Mouse (Mus musculus): ENCODE measurements around the gene 4933405L10Rik.
A peak's percentile ranks its signal among the peaks of the same experiment; 100 is the strongest.

The 4933405L10Rik gene

DNA sequence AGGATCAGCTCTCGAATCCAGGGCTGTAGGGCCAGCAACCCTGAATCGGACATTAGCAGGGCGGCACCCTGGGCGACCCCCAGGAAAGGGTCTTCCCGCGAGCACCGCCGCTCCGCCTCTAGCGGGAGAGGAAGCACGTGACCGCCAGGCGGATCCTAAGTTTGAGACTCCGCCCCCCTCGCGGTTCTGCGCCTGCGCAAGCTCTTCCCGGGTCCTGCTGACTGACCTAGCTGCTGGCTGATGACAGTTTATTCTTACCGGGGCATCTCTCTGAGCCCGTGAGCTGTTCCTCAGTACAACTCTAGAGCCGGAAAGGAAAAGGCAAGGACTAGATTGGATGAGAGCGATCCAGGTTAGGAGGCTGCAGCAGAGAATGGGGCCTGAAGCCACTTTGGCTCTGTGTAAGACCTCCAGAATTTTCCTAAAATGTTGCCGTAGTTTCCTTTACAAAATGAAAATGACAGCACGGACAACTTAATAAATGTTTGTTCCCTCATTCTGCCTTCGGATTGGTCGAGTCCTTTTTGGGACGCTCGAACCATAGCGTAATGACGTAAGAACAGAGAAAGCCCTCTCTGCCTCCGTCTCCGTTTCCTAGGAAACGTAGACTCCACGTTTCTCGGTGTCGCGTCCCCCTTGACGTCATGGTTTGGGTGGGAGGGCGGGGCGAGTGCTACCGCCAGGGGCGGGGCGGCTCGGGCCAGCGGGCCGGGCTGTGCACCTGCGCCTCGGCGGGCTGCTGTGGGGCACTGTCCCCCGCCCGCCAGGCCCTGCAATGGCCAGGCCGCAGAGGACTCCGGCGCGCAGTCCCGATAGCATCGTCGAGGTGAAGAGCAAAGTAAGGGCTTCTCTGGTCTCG, 6.3 kb upstream of the 4933405L10Rik start, which contains the start of the genes Acd and Pard6a:
Gene Acd, minus strand, starts transcription at position 137 of the 859 bp plus-strand sequence.
Gene Pard6a, plus strand, starts transcription at position 183 of the 859 bp plus-strand sequence.
- DNase-seq: peak; percentile 98

DNA sequence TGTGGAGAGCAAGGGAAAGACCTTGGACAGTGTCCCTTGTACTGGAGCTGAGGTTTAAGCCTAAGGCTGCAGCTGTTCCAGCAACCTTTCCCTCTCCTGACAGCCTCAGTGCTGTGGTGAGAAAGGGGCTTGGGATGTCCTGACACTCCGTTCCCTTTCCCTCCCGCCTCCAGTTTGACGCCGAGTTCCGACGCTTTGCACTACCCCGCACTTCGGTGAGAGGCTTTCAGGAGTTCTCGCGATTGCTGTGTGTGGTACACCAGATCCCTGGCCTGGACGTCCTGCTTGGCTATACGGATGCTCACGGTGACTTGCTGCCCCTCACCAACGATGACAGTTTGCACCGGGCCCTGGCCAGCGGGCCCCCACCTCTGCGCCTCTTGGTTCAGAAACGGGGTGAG, 5.5 kb upstream of the 4933405L10Rik start:
- no peak for DNase-seq

DNA sequence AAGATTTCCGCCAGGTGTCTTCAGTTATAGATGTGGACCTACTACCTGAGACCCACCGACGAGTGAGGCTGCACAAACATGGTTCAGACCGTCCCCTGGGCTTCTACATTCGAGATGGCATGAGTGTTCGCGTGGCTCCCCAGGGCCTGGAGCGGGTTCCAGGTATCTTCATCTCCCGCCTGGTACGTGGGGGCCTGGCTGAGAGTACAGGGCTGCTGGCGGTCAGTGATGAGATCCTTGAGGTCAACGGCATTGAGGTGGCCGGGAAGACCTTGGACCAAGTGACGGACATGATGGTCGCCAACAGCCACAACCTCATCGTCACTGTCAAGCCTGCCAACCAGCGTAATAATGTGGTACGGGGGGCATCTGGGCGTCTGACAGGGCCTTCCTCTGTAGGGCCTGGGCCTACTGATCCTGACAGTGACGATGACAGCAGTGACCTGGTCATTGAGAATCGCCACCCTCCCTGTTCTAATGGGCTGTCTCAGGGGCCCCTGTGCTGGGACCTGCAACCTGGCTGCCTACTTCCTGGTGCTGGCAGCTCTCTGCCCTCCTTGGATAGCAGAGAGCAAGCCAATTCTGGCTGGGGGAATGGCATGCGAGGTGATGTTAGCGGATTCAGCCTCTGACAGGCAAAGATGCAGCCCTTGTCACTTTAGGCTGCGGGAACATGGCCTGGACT, 4.6 kb upstream of the 4933405L10Rik start:
- DNase-seq: peak; percentile 11

DNA sequence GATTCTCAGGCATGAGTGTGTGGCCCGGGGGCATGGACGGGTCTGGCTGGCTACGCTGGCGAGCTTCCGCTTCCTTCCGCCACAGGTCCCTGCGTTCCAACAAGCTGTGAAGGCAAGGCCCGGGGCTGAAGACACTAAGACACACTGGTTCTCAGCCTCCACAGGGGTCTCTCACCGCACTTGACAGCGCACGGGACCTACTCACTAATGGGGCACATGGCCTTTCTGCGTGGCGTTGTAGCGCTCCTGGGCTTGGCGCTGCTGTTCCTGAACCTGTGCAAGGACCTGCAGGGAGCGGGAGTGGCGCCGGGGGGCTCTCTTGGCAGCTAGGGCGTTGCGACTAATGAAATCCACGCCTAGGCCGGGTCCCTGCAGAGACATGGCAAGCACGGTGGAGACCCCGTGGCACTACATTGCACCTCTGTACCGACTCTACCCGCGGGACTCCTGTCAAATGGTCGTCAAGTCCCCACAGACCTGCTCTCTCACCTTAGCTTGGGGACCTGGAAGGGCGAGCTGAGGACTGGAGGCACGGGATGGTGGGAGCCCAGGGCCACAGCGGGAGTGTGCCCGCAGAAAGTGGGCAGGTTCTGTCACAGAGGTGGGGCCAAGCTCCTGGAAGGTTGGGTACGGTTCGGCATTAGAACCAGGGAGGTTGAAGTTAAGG, 3.2 kb upstream of the 4933405L10Rik start:
- peak; percentile 6 for DNase-seq

DNA sequence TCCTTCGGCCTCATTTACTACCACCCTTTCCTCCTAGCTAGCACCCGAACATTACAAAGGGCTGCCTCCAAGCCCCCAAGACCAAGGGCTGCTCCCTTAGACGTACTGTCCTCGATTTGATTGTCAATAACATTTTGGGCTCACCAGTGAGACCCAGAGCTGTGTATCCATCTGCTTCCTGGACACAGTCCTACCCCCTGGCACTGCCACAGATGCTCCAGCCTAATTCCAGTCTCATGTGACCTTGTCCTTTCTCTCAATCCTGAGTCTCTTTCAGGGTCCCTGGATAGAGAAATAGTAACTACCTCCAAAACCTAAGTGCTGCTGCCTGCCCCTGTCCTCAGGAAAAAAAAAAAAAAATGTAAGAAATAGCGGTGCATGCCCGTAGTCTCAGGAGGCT, 2.5 kb upstream of the 4933405L10Rik start:
- no peak for DNase-seq

DNA sequence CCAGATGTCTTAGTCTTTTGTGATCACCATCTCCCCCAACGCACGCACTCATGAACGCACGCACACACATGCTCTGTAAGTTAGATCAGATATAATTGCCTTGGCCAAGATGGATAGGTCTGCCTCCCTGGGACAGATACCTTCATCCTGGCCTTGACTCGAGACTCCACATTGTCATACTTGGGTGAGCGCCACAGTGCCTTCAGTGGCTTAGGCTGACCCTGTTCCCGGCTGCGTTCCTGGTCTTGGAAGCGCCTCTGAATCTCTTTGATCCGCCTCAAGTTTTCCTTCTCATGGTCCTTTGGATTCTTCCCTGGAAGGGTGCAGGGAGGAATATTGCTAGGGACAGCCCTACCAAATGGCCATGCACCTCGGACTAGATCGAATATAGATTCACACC, 1.0 kb upstream of the 4933405L10Rik start:
- DNase-seq: no peak

DNA sequence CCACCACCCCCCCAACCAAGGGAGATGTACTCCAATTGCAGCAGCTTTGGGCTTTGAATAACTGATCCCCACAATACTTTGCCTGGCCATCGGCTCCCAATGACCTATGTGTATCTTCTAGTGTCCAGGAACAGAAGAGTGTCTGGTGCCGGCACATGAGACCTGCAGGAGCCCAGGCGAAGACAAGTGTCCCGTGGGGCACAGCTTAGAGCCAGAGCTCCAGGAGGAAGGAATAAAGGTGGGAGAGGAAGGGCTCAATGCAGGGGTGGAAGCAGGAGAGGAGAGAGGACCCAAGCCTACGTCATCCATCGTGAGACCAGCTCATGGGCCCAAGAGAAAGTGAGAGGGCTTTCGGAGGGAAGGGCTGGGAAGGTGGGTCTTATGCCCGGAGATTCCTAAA, 1.2 kb downstream of the 4933405L10Rik start:
- peak; percentile 13 for DNase-seq

DNA sequence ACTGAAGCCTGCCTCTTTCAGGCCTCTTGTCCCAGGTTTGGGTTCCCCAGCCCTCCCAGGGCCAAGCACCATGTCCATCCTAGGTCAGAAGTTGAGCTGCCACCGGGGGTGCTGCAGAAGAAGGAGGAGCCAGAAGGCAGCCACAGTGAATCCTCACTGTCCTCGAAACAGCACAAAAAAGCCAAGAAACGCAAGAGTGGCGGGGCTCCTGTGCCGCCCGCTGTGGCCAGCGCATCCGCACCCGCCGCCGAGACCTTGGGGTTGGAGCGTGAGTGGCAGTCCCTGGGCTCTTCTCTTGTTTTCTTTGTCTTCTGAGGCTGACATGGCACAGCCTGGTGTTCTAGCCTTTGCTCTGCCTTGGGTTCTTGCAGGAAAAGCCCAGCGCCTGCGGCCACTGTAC, 1.9 kb downstream of the 4933405L10Rik start:
- peak; percentile 14 for DNase-seq

DNA sequence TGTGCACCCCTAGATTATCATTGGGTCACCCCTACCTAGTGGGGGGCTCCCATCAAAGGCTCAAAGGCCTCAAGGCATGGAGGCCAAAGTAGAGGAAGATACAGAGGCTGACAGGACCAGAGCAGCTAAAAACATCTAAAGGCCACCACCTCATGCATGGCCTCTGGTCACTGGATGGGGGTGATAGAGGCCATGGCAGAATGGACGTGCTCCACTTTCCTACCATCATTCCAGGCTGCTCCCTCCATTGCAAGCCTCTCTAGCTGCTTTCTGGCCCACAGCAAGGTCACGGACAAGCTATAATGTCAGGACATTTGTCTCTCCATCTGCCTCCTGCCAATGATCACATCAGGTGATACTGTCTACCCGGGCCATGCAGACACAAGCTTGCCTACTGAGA, 4.8 kb downstream of the 4933405L10Rik start:
- DNase-seq: no peak

DNA sequence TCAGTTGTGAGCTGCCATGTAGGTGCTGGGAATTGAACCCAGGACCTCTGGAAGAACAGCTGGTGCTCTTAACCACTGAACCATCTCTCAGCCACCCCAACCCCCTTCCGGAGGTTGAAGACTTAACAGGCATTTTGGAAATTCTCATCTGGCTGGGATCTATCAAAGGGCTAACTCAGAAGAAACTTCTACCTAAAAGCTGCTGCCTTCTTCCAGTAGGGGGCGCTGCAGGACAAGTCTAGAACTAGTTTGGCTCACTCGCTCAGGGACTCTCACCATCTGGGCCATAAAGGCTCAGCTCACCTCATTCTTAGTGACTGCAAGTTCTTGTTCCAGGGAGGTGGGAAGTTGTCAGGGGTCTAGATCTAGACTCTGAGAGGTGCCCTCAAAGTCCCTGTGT, 6.7 kb downstream of the 4933405L10Rik start:
- DNase-seq: peak; percentile 92

DNA sequence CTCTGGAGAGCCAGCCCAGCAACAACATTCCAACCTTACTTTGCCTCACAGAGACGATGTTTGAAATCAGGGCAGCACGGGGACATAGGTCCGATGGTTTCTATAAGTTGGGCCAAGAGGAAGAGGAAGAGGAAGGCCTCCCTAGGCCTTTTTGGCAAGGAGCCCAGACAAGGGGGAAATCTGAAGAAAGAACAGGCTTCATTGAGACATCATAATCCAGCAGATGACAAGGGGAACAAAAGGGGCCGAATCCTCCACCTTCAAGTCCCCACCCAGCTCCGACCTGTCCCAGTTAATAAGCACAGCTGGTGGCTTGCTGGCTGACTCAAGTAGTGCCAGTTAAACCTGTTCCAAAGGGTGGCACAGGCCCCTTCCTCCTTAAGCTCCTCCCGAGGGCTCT, 7.6 kb downstream of the 4933405L10Rik start:
- no peak for DNase-seq

DNA sequence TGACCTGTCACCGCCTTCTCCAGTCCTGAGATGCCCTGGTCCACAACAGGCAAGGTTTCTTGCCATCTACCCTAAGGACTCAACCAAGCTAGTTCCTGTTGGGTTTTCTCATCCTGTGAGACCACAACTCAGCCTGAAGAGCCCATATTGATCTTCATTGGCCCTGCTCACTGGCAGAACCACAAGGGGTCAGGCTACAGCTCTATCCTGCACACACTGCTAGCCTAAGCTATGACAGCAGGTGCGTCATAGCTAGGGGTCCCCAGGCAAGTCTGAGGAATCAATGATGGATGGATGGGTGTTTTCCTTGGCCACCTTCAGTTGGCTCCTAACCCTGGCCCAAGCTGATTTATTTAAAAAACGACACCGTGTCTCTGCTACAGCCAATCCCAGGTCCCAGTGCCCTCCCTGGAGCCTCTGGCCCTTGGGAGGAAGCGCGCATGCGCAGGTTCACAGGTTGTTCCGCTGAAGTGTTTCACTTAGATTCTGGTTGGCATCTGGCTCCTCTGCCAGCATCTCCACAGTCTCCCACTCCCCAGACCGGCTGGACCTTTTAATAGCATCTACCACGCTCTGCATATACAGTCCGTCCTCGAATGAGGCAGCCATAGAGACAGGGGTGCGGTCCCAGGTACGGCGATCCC, 9.0 kb downstream of the 4933405L10Rik start:
- no peak for DNase-seq

DNA sequence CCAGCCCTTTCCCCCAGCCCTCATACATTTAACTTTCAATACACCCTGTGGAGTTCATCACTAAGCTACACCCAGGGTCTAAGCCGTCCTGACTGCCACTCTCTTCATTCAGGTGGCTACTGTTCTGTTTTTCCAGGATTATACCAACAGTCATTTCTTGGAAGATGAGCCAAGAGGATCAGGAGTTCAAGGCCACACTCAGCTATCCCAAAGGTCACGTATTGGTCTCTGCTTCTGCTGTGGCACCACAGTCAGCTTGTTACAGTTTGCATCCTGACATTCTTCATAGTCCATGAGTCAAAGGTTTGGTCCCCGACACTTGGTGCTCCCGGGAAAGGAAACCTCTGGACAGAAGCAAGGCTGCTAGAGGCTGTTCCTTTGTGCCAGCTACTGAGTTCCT, 12.2 kb downstream of the 4933405L10Rik start:
- DNase-seq: no peak

DNA sequence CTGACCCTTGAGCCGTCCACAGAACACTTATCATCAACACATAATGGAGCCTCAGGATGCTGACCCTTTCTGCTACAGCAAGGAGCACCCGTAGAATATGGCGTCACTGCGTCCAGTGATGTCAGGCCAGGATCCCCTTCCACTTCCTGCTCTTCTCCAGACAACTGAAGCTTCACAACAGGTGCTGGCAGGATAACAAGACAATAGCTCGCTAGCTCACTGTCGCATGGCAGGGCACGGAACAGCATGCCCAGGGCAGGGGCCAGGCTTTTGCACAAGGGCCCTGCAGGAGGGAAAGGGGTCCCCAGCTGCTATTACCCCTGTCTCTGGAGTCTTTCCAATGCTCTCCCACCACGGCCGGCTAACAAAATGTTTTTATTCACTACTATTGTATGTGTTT, 15.4 kb downstream of the 4933405L10Rik start:
- no peak for DNase-seq

DNA sequence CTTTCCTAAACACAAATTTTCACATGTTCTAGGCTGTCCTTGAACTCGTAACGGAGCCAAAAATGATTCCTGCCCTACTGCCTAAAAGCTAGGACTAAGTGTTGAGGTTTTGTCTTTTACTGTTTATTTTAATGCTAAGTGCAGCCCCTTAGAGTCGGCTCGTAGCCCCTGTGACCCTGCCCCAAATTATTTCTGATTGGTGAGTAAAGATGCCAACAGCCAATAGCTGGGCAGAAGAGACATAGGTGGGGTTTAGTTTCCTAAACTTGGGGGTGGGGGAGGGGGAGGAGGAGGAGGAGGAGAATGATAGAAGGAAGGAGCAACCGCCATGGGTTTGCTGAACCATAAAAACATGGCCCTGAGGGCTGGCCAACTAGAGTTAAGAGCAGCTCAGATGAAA, 18.3 kb downstream of the 4933405L10Rik start:
- DNase-seq: no peak

DNA sequence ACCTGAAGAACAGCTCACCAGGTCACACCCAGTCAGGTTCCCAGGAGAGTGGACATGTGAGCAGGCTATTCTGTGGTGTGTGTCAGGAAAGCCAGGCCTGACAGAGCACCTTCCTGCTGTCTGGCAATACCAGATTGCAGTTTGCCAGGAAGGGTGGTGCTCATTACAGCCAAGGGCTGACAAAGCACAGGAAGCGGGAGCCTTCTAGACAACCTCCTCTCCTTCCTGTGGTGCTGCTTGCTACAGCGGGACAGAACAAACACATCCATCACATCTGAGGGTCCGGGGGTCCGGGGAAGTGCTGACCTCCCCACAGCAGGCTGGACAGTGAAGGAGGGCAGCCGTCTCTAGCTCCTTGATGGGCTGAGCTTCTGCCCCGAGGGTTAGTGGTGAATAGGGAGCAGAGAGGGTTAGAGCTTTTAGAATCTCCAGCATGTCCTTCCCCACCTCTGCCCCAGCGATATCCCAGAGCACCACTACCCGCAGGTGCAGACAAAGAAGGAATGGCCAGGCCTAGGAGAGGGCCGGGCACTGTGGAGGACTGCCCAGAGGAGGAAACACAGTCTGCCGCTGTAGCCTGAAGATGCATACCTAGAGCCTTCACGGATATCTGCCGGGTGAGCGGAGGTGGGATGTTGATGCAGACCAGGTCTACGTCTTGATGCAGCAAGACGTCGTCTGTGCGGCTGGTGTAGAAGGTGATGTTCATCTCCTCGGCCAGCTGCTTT, 20.1 kb downstream of the 4933405L10Rik start:
- DNase-seq: peak; percentile 41

DNA sequence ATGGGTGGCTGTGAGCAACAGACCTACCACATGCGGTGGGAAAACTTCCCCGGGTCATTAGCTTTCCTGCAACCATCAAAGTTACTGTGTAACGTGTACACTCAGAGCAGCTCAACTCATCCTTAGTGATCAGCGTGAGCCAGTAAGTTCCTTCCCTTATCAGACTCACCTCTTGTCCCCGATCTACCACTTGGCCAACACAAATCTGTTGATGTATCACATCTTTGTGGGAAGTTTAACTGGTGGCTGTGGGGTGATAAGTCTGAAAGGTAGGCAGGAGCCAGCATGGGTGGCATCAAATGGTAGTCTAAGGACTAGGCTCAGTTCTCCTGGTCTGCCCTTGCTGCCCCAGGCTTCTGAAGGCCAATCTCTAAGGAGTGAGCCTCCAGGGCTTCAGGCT, 24.7 kb downstream of the 4933405L10Rik start:
- no peak for DNase-seq

DNA sequence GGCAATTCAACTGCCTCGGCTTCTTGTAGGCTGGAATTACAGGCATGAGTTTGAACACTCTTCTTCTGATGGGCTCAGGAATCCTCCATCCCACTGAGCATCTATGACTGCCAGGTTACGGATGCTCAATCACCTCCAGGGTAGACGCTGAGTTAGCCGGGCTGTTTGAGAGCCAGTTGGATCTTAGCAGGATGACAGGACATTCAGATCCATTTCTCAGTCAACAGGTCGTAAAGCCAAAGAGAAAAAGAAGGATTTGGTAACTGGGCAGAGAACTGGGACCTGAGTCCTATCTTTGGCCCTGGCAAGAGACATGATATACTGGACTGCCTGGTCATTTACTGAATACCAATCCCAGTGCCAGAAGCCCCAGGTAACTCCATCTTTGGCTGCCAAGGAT, 31.8 kb downstream of the 4933405L10Rik start:
- DNase-seq: no peak

DNA sequence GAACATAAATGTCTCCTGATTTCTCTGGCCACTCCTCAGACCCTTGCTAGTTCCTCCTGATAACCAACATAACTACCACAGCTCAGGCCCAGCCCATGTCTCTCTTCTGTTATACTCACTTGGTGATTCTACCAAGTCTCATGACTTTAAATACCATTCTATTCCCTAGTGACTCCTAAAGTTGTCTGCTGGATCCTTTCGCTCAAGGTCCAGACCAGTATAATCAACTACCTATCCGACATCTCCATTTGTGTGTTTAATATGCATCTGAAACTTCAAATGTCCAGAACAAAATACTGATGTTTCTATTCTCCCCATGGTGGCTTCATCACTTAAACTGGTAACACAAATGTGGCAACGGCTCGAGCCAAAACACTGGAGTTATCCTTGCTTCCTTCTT, 35.8 kb downstream of the 4933405L10Rik start:
- no peak for DNase-seq

DNA sequence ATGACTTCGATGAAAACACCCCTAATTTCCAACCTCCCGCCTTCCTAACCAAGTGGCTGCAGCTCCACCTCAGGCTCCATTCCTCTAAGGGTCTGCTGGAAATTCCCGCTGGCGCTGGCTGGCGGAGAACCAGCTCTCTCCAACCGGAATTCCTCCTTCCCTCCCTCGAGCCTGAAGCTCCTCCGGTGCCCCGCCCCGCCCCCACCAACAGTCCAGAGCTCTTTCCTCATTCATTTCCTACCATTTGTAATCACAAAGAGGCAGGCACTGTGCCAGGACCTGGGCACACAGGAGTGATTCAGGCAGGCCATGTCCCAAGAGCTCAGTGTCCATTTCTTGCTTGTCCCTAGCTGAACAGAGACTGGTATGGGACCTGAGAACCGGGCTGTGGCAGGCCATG, 43.2 kb downstream of the 4933405L10Rik start:
- DNase-seq: no peak

DNA sequence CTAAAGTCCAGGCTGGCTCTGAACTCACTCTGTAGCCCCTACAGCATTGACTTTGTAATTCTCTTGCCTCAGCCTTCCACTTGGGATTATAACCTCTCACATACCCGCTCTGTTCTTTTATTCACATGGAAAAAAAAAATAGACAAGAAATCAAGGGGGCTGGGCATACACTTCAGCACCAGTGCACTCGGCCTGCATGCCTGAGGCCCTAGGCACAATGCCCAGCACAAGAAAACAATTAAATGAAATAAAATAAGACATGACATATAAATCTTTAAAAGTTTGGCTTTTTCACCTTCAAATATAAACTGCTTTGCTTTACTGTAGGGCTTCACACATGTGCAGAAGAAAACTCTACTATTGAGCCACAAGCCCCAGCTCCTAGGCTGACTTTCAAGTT, 46.5 kb downstream of the 4933405L10Rik start:
- no peak for DNase-seq

DNA sequence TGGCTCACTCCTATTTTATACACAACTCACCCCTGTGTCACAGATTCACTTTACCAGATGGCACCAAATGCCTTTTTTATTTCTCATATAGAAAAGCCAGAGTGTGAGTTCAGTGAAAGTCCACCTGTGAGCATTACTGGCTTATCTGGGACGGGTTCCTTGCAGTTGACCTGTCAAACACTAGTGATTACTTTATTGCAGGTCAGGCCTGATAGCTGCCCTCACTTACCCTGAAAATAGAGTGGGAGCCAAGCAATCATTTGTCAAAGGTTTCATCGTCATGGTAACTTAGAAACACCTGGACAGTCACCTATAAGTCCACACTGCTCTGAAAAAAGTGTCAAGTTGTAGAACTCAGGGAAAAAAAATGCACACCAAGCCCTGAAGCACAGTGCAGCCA, 47.2 kb downstream of the 4933405L10Rik start:
- no peak for DNase-seq

All from thymus, postnatal 14 days (tissue).